In genomic region chr6:148595009-148595770, GRCm38 (mm10) we compare ENCODE assay signal across 17 mouse cellular contexts.
"Had no signal": no experiment of that assay in that cellular context is flagged by ENCODE, and none has a peak within 500 bp of the region (broad histone marks: within the 10 kb centered on the region; RNA-seq: fewer than 3 reads in every experiment).

No protein-coding gene starts in this region.

- ATAC-seq: liver, postnatal 0 days had no signal

- H3K9me3 ChIP-seq: liver, embryonic 13.5 days; liver, embryonic 15.5 days; megakaryocyte, embryonic 14.5 days; midbrain, embryonic 12.5 days; neural tube, embryonic 12.5 days; stomach, embryonic 15.5 days had no signal

- H3K9ac ChIP-seq: liver, embryonic 13.5 days; liver, embryonic 15.5 days; liver, postnatal 0 days; midbrain, embryonic 12.5 days; neural tube, embryonic 12.5 days; stomach, embryonic 15.5 days had no signal

- DNase-seq: liver, embryonic 13.5 days; liver, postnatal 0 days; lung, postnatal 10 days; lung, postnatal 36 days; midbrain, embryonic 14.5 days; right cerebral cortex, postnatal 14 days; thymus, adult 2 months; thymus, postnatal 25 days; thymus, postnatal 4 days had no signal

- H3K27ac ChIP-seq: liver, embryonic 13.5 days; liver, embryonic 15.5 days; macrophage; midbrain, embryonic 12.5 days; neural tube, embryonic 12.5 days; stomach, embryonic 15.5 days; stomach, postnatal 0 days had no signal

- H3K4me2 ChIP-seq: liver, embryonic 11.5 days; liver, embryonic 13.5 days; liver, embryonic 15.5 days; midbrain, embryonic 12.5 days; neural tube, embryonic 12.5 days; stomach, embryonic 15.5 days had no signal

- H3K4me3 ChIP-seq: liver, embryonic 13.5 days; liver, embryonic 15.5 days; megakaryocyte, embryonic 14.5 days; midbrain, embryonic 12.5 days; neural tube, embryonic 12.5 days; stomach, embryonic 15.5 days had no signal

- H3K4me1 ChIP-seq: megakaryocyte, embryonic 14.5 days had no signal

- H3K27me3 ChIP-seq: liver, embryonic 13.5 days; liver, embryonic 15.5 days; neural tube, embryonic 12.5 days; stomach, embryonic 15.5 days had no signal

- H3K36me3 ChIP-seq: liver, embryonic 13.5 days; liver, embryonic 15.5 days; midbrain, embryonic 12.5 days; neural tube, embryonic 12.5 days; stomach, embryonic 15.5 days had no signal
